Mouse (Mus musculus) megakaryocyte, embryonic 14.5 days (primary cell): Measurements from ENCODE around the gene Hp1bp3. TPM values are rescaled to one million over a fixed set of nuclear protein-coding genes. Genes with fewer than 3 reads are reported as not detected.

Experiments
- H3K27me3 ChIP-seq: replicated peaks from 2 replicates; pipeline ENCODE3; 2012; ENCODE audit warnings: inconsistent platforms
- H3K36me3 ChIP-seq: replicated peaks from 2 replicates; pipeline ENCODE3; 2012; ENCODE audit warnings: low read length, inconsistent platforms, mixed read lengths
- H3K4me1 ChIP-seq: 2 replicates; pipeline ENCODE4 v1.6.1; 2012; ENCODE audit warnings: inconsistent platforms
- H3K4me3 ChIP-seq: replicated peaks from 2 replicates; pipeline ENCODE3; 2012; ENCODE audit warnings: moderate library complexity, mild to moderate bottlenecking, inconsistent platforms
- H3K9me3 ChIP-seq: 2 replicates; pipeline ENCODE4 v1.6.1; 2012; ENCODE audit warnings: inconsistent platforms
- FLI1 ChIP-seq: IDR thresholded peaks from 2 replicates; pipeline ENCODE4 v1.6.1; 2012; ENCODE audit warnings: low read length, inconsistent platforms, mixed read lengths
- GATA1 ChIP-seq: IDR thresholded peaks from 3 replicates; pipeline ENCODE4 v1.6.1; 2012; ENCODE audit warnings: mixed read lengths, low read length, inconsistent platforms, borderline replicate concordance
- polyA plus RNA-seq: library from polyadenylated mRNA; stranded (reverse); fragments of >175 nt; gene quantifications from 2 replicates; pipeline ENCODE4 v1.2.3, GENCODE M21; 2012; ENCODE audit warnings: low replicate concordance; ENCODE audit not compliant: insufficient read depth

Hp1bp3 gene
- polyA plus RNA-seq, 1 experiment, result 53.0 TPM

DNA sequence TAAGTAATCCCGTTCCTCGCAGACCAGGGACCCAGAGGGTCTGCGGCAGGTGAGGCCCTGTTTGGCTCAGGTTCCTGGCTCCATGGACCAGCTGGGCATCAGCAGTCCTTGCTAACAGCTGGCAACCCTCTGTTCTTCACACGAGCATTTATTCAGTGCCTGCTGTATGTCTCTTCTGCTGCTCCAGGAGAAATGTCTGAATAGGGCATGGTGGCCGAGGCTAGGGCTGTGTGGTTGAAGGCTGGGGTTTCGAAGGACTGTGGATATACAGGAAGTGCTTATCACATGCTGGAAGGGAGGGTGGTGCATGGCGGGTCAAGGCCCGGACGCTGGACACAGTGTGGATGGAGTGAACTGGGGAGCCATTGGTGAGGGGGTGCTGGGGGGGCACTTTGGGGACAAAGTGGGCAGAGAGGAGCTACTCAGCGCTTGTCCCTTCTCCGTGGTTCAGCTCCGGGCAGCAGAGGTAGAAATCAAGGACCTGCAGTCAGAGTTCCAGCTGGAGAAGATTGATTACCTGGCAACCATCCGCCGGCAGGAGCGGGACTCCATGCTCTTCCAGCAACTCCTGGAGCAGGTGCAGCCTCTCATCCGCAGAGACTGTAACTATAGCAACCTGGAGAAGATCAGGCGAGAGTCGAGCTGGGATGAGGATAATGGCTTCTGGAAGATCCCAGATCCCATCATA lies 77.3 kb downstream of the Hp1bp3 start:
- peaks cover 37% of the 10 kb centered on the region for H3K27me3 ChIP-seq
- peak overlapping the region; percentile 18 for H3K4me3 ChIP-seq
- H3K4me1 ChIP-seq, result peaks cover 34% of the 10 kb centered on the region
- no peaks in the 10 kb centered on the region for H3K9me3 ChIP-seq
- no peaks in the 10 kb centered on the region for H3K36me3 ChIP-seq
- TF ChIP-seq GATA1, result no peak
- TF ChIP-seq FLI1, result no peak

DNA sequence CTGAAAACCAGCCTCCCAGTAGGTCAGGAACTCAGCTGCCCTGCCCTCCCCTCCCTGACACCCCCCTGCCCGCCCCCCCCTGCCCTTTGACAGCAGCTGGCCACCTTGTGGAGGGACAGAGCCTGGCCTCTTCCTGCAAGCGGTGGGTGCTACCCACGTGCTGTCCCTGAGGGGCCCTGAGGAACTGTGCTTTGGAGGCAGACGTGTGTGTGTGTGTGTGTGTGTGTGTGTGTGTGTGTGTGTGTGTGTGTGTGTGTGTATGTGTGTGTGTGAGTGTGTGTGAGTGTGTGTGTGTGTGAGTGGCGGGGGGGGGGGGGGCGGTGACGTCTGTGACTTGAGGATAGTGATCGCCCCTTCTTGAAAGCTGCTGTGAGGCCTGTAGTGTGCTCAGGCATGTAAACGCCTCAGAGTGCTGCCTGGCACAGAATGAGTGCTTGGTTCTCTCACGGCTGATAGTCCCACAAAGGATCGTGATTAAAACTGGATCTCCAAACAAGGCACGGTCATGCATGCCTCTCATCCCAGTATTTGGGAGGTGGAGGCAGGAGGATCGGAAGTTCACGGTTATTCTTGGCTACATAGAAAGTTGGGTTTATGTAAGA lies 78.0 kb downstream of the Hp1bp3 start:
- H3K27me3 ChIP-seq, result peaks cover 35% of the 10 kb centered on the region

More for the DNA sequence above, 78.0 kb downstream of the Hp1bp3 start:
- no peak for TF ChIP-seq FLI1
- TF ChIP-seq GATA1, result no peak
- no peaks in the 10 kb centered on the region for H3K9me3 ChIP-seq
- H3K4me1 ChIP-seq, result peaks cover 28% of the 10 kb centered on the region
- H3K36me3 ChIP-seq, result no peaks in the 10 kb centered on the region
- no peak overlapping the region for H3K4me3 ChIP-seq

Other genes starting within 250 kb of the Hp1bp3 start
- 34.5 and 54.4 TPM in 2 replicates for gene Eif4g3, start 223.3 kb upstream of the Hp1bp3 start, polyA plus RNA-seq
- 11.4 and 15.9 TPM in 2 replicates for gene Sh2d5, start 34.1 kb downstream of the Hp1bp3 start, polyA plus RNA-seq
- gene Kif17, start 34.1 kb downstream of the Hp1bp3 start, polyA plus RNA-seq, result 1.4 and 1.7 TPM in 2 replicates
- gene Ddost, start 88.4 kb downstream of the Hp1bp3 start, polyA plus RNA-seq, result 151 and 161 TPM in 2 replicates
- 11.2 and 33.2 TPM in 2 replicates for gene Pink1, start 110.0 kb downstream of the Hp1bp3 start, polyA plus RNA-seq
- 11.2 and 14.9 TPM in 2 replicates for gene Cda, start 151.7 kb downstream of the Hp1bp3 start, polyA plus RNA-seq
- gene Fam43b, start 180.2 kb downstream of the Hp1bp3 start, polyA plus RNA-seq, result not detected in 2 replicates
- gene Mul1, start 218.4 kb downstream of the Hp1bp3 start, polyA plus RNA-seq, result 3.4 and 21.8 TPM in 2 replicates
- gene Camk2n1, start 238.0 kb downstream of the Hp1bp3 start, polyA plus RNA-seq, result 0.13 and 1.2 TPM in 2 replicates